Mouse (Mus musculus): ENCODE measurements around the gene Dtnbp1. TPM values are rescaled to one million over a fixed set of nuclear protein-coding genes. Genes with fewer than 3 reads are reported as not detected.
A peak's percentile ranks its signal among the peaks of the same experiment; 100 is the strongest.

Dtnbp1 gene
- total and polyA plus RNA-seq, 2 experiments, result 32.5 to 57.4 TPM

GRCm38 (mm10) chr13:44955781-44956180 lies 46.2 kb downstream of the Dtnbp1 start:
- Histone ChIP-seq H3K27ac (replicated peaks; ENCODE audit: insufficient read depth, low read depth, low read length) (no peak overlapping the region), H3K4me1 (ENCODE audit: control insufficient read depth, insufficient read depth, low read length) (peaks cover 3% of the 10 kb centered on the region; the same call in 1 of the 2 replicates), H3K4me3 (ENCODE audit: insufficient read depth, low read depth, low read length) (no peak overlapping the region), H3K36me3 (ENCODE audit: control insufficient read depth, insufficient read depth, low read length) (peaks cover 11% of the 10 kb centered on the region; the same call in 1 of the 2 replicates), H3K79me2 (ENCODE audit: control insufficient read depth, insufficient read depth, low read length) (peaks cover 3% of the 10 kb centered on the region; the same call in 1 of the 2 replicates), H3K9ac (ENCODE audit: low read depth, low read length) (no peak overlapping the region), H3K27me3 (ENCODE audit: control insufficient read depth, insufficient read depth, low read length) (no peaks in the 10 kb centered on the region)
- DNase-seq (ENCODE audit: extremely low read depth, low read depth, low spot score), result no peak
- WGBS, result over 99% methylated on average over 6 of the region's 6 CpGs
- TF ChIP-seq CTCF (IDR thresholded peaks at IDR 0.05; ENCODE audit: low read depth, low read length) (no peak), POLR2A (IDR thresholded peaks at IDR 0.05; ENCODE audit: extremely low read depth, insufficient read depth, low read length) (no peak)

DNA sequence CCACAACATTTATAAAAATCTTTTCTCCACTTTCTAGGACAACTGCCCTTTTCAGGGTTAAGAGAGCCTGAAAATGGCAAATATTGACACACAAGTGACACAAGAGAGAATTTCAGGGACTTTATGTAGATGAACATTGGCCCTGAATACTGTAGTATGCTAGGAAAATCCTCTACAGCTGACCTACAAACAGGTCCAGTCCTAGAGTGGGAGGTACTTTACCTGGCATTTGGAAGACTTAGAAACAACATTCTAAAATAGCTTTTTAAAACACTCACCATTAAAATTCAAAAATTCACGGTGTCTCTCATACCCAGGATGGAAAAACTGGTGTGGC lies 47.7 kb downstream of the Dtnbp1 start:
- H3K79me2 ChIP-seq (ENCODE audit: control insufficient read depth, insufficient read depth, low read length), result peaks cover 3% of the 10 kb centered on the region; the same call in 1 of the 2 replicates
- no peak overlapping the region for H3K9ac ChIP-seq (ENCODE audit: low read depth, low read length)
- peak; percentile 57 for DNase-seq (ENCODE audit: extremely low read depth, low read depth, low spot score)
- peaks cover 4% of the 10 kb centered on the region; the same call in 1 of the 2 replicates for H3K4me1 ChIP-seq (ENCODE audit: control insufficient read depth, insufficient read depth, low read length)
- H3K4me3 ChIP-seq (ENCODE audit: insufficient read depth, low read depth, low read length), result no peak overlapping the region
- H3K27ac ChIP-seq (replicated peaks; ENCODE audit: insufficient read depth, low read depth, low read length), result no peak overlapping the region
- H3K27me3 ChIP-seq (ENCODE audit: control insufficient read depth, insufficient read depth, low read length), result no peaks in the 10 kb centered on the region
- TF ChIP-seq CTCF (IDR thresholded peaks at IDR 0.05; ENCODE audit: low read depth, low read length) (no peak), POLR2A (IDR thresholded peaks at IDR 0.05; ENCODE audit: extremely low read depth, insufficient read depth, low read length) (no peak)
- peaks cover 9% of the 10 kb centered on the region; the same call in 1 of the 2 replicates for H3K36me3 ChIP-seq (ENCODE audit: control insufficient read depth, insufficient read depth, low read length)
- WGBS, result 49% methylated on average over 1 of the region's 1 CpGs

- Histone ChIP-seq H3K4me3 (ENCODE audit: insufficient read depth, low read depth, low read length) (no peak overlapping the region), H3K9ac (ENCODE audit: low read depth, low read length) (no peak overlapping the region), H3K4me1 (ENCODE audit: control insufficient read depth, insufficient read depth, low read length) (peaks cover 4% of the 10 kb centered on the region; the same call in 1 of the 2 replicates), H3K27ac (replicated peaks; ENCODE audit: insufficient read depth, low read depth, low read length) (no peak overlapping the region), H3K36me3 (ENCODE audit: control insufficient read depth, insufficient read depth, low read length) (peaks cover 9% of the 10 kb centered on the region; the same call in 1 of the 2 replicates), H3K79me2 (ENCODE audit: control insufficient read depth, insufficient read depth, low read length) (peaks cover 3% of the 10 kb centered on the region; the same call in 1 of the 2 replicates), H3K27me3 (ENCODE audit: control insufficient read depth, insufficient read depth, low read length) (no peaks in the 10 kb centered on the region)
- no peak for TF ChIP-seq POLR2A (IDR thresholded peaks at IDR 0.05; ENCODE audit: extremely low read depth, insufficient read depth, low read length)
- no peak for TF ChIP-seq CTCF (IDR thresholded peaks at IDR 0.05; ENCODE audit: low read depth, low read length)
- DNase-seq (ENCODE audit: extremely low read depth, low read depth, low spot score), result no peak
- WGBS, result 60% methylated on average over 8 of the region's 8 CpGs
Observed at GRCm38 (mm10) chr13:44953546-44954231, 48.3 kb downstream of the Dtnbp1 start.

- Histone ChIP-seq H3K79me2 (ENCODE audit: control insufficient read depth, insufficient read depth, low read length) (peaks cover 3% of the 10 kb centered on the region; the same call in 1 of the 2 replicates), H3K4me1 (ENCODE audit: control insufficient read depth, insufficient read depth, low read length) (peaks cover 4% of the 10 kb centered on the region; the same call in 1 of the 2 replicates), H3K9ac (ENCODE audit: low read depth, low read length) (no peak overlapping the region), H3K36me3 (ENCODE audit: control insufficient read depth, insufficient read depth, low read length) (peaks cover 6% of the 10 kb centered on the region; the same call in 1 of the 2 replicates), H3K27me3 (ENCODE audit: control insufficient read depth, insufficient read depth, low read length) (no peaks in the 10 kb centered on the region), H3K27ac (replicated peaks; ENCODE audit: insufficient read depth, low read depth, low read length) (no peak overlapping the region), H3K4me3 (ENCODE audit: insufficient read depth, low read depth, low read length) (no peak overlapping the region)
- peak; percentile 14 for DNase-seq (ENCODE audit: extremely low read depth, low read depth, low spot score)
- TF ChIP-seq CTCF (IDR thresholded peaks at IDR 0.05; ENCODE audit: low read depth, low read length) (no peak), POLR2A (IDR thresholded peaks at IDR 0.05; ENCODE audit: extremely low read depth, insufficient read depth, low read length) (no peak)
- WGBS, result 70% methylated on average over 10 of the region's 10 CpGs
Observed at GRCm38 (mm10) chr13:44952393-44953086, 49.4 kb downstream of the Dtnbp1 start.

DNA sequence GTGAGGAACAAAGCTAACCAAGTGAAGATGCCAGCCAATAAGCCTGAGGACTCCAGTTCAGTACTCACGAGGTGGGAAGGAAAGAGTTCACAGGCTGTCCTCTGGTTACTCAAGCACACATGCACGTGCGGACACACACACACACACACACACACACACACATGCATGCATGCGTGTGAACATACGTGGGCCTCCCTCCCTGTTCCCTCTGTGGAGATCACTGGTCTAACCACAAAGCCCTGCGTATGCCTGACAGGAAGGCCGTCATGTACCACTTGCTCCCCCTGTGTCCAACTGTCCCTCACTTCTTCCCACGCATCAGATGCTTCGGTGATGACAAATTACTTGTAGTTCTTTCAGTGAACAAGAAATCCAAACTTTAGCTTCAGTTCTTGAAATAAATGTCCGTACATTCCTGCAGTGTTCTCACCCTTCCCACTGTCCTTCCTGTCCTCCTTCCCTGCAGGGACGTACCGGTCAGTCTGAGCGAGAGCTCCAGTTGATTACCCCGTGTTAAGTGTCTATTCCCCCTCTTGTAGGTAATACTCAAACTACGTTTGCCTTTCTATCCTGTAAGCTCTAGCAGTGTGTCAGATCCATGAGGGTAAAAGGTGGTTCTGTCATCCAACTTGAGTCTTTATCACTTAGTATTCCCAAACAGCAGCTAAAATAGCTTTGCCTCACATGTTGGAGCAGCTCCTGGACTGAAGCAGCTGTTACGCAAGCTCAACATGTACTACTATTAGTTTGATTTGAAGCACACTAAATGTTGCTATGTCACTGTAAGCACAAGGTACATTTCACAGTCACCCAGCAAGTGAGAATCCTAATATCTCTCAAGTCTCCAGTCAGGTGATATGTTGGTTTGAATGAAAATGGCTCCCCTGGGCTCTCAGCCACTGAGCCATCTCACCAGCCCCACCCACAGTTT lies 53.4 kb downstream of the Dtnbp1 start:
- Histone ChIP-seq H3K27ac (replicated peaks; ENCODE audit: insufficient read depth, low read depth, low read length) (no peak overlapping the region), H3K4me1 (ENCODE audit: control insufficient read depth, insufficient read depth, low read length) (peaks cover 2% of the 10 kb centered on the region; the same call in 1 of the 2 replicates), H3K79me2 (ENCODE audit: control insufficient read depth, insufficient read depth, low read length) (peaks cover under 1% of the 10 kb centered on the region; the same call in 1 of the 2 replicates), H3K9ac (ENCODE audit: low read depth, low read length) (no peak overlapping the region), H3K36me3 (ENCODE audit: control insufficient read depth, insufficient read depth, low read length) (0 out of 2 replicates have a peak, but pooled peaks cover 3% of the 10 kb centered on the region), H3K4me3 (ENCODE audit: insufficient read depth, low read depth, low read length) (no peak overlapping the region), H3K27me3 (ENCODE audit: control insufficient read depth, insufficient read depth, low read length) (no peaks in the 10 kb centered on the region)
- WGBS, result 90% methylated on average over 16 of the region's 16 CpGs
- DNase-seq (ENCODE audit: extremely low read depth, low read depth, low spot score), result peak; percentile 50
- TF ChIP-seq POLR2A (IDR thresholded peaks at IDR 0.05; ENCODE audit: extremely low read depth, insufficient read depth, low read length), result no peak
- no peak for TF ChIP-seq CTCF (IDR thresholded peaks at IDR 0.05; ENCODE audit: low read depth, low read length)

Measured in liver, adult 2 months (tissue).